Mouse (Mus musculus) effector memory CD4-positive, alpha-beta T cell, adult 5 months (primary cell): ENCODE results near the gene Ino80b. TPM values are rescaled to one million over a fixed set of nuclear protein-coding genes. Genes with fewer than 3 reads are reported as not detected.

Experiments
- polyA plus RNA-seq: library from polyadenylated mRNA; unstranded; fragments of 100-300 nt; shearing (Covaris generic); gene quantifications from one replicate; pipeline ENCODE4 v1.2.1, GENCODE M21; 2017

Gene Ino80b
- 26.6 TPM for polyA plus RNA-seq

GRCm38 (mm10) chr6:83125331-83125730, at the start of gene Ino80b:
Gene Ino80b (minus strand): TSS chr6:83125431.

GRCm38 (mm10) chr6:83165607-83166242, 40.5 kb upstream of the Ino80b start, which contains the start of gene Dctn1:
Gene Dctn1 (plus strand): TSS chr6:83165920.

GRCm38 (mm10) chr6:83156259-83156684, 31.0 kb upstream of the Ino80b start, which contains the start of the genes Wdr54 and 1700003E16Rik:
Gene Wdr54 (minus strand): TSS chr6:83156397.
Gene 1700003E16Rik (plus strand): TSS chr6:83156404.

GRCm38 (mm10) chr6:83134951-83135513, 9.8 kb upstream of the Ino80b start, which contains the start of gene Rtkn:
Gene Rtkn (plus strand): TSS chr6:83135463.

GRCm38 (mm10) chr6:83120930-83121862, 4.0 kb downstream of the Ino80b start, which contains the start of gene Wbp1:
Gene Wbp1 (minus strand): TSS chr6:83121559.

GRCm38 (mm10) chr6:83115011-83115671, 10.1 kb downstream of the Ino80b start, which contains the start of gene Mogs:
Gene Mogs (plus strand): TSS chr6:83115496.

GRCm38 (mm10) chr6:83108762-83109668, 16.2 kb downstream of the Ino80b start, which contains the start of gene Mrpl53:
Gene Mrpl53 (plus strand): TSS chr6:83109040.

GRCm38 (mm10) chr6:83101316-83101687, 23.9 kb downstream of the Ino80b start, which contains the start of the genes Ccdc142 and Gm42688:
Gene Ccdc142 (plus strand): TSS chr6:83101601.
Gene Gm42688 (plus strand): TSS chr6:83101617.

GRCm38 (mm10) chr6:83086121-83087035, 38.9 kb downstream of the Ino80b start, which contains the start of gene Lbx2:
Gene Lbx2 (plus strand): TSS chr6:83086367.

GRCm38 (mm10) chr6:83077630-83078323, 47.5 kb downstream of the Ino80b start, which contains the start of gene Pcgf1:
Gene Pcgf1 (plus strand): TSS chr6:83077869.

Other genes starting within 250 kb of the Ino80b start
- gene Sema4f, start 185.7 kb downstream of the Ino80b start, polyA plus RNA-seq: 14.4 TPM
- not detected for gene M1ap, start 178.5 kb downstream of the Ino80b start, polyA plus RNA-seq
- 13.9 TPM for gene Dok1, start 92.0 kb downstream of the Ino80b start, polyA plus RNA-seq
- gene Loxl3, start 91.3 kb downstream of the Ino80b start, polyA plus RNA-seq: not detected
- gene Aup1, start 70.9 kb downstream of the Ino80b start, polyA plus RNA-seq: 408 TPM
- gene Htra2, start 70.2 kb downstream of the Ino80b start, polyA plus RNA-seq: 38.1 TPM
- gene Dqx1, start 67.6 kb downstream of the Ino80b start, polyA plus RNA-seq: 2.7 TPM
- not detected for gene Tlx2, start 55.1 kb downstream of the Ino80b start, polyA plus RNA-seq
- gene Pcgf1, start 47.6 kb downstream of the Ino80b start, polyA plus RNA-seq: 25.5 TPM
- gene Lbx2, start 39.1 kb downstream of the Ino80b start, polyA plus RNA-seq: not detected
- gene Ccdc142, start 23.8 kb downstream of the Ino80b start, polyA plus RNA-seq: 2.9 TPM
- 7.2 TPM for gene Gm42688, start 23.8 kb downstream of the Ino80b start, polyA plus RNA-seq
- 29.6 TPM for gene Mrpl53, start 16.4 kb downstream of the Ino80b start, polyA plus RNA-seq
- gene Mogs, start 9.9 kb downstream of the Ino80b start, polyA plus RNA-seq: 71.4 TPM
- 58.8 TPM for gene Wbp1, start 3.9 kb downstream of the Ino80b start, polyA plus RNA-seq
- 0.77 TPM for gene Rtkn, start 10.0 kb upstream of the Ino80b start, polyA plus RNA-seq
- gene Wdr54, start 31.0 kb upstream of the Ino80b start, polyA plus RNA-seq: 0.62 TPM
- gene 1700003E16Rik, start 31.0 kb upstream of the Ino80b start, polyA plus RNA-seq: not detected
- gene Dctn1, start 40.5 kb upstream of the Ino80b start, polyA plus RNA-seq: 60.1 TPM
- 0.81 TPM for gene Slc4a5, start 94.4 kb upstream of the Ino80b start, polyA plus RNA-seq
- gene Mthfd2, start 200.5 kb upstream of the Ino80b start, polyA plus RNA-seq: 63.8 TPM
- 176 TPM for gene Mob1a, start 200.6 kb upstream of the Ino80b start, polyA plus RNA-seq
- gene Bola3, start 223.7 kb upstream of the Ino80b start, polyA plus RNA-seq: 74.8 TPM